Mouse (Mus musculus) forebrain, postnatal 0 days (tissue): ENCODE results near the gene Serping1. TPM values are rescaled to one million over a fixed set of nuclear protein-coding genes. Genes with fewer than 3 reads are reported as not detected.

Source experiments
- ATAC-seq: fragments of 200-750 bp; cut with Nextera tagmentation; 2 replicates; pipeline ENCODE4 v1.8.0; 2017; ENCODE audit warnings: mild to moderate bottlenecking, moderate library complexity
- DNase-seq: peaks from one replicate; pipeline ENCODE4 v3.0.0-alpha.2; 2015
- H3K27ac ChIP-seq: fragments of 300-500 bp; sonication (generic); 2 replicates; pipeline ENCODE4 v1.5.1; 2014; ENCODE audit warnings: low read depth, mild to moderate bottlenecking, antibody characterized with exemption, low read length, moderate library complexity, mixed read lengths
- H3K27me3 ChIP-seq: fragments of 300-500 bp; sonication (generic); 2 replicates; pipeline ENCODE4 v1.6.1; 2014; ENCODE audit warnings: mild to moderate bottlenecking, low read length, mixed read lengths; ENCODE audit not compliant: insufficient read depth
- H3K36me3 ChIP-seq: fragments of 300-500 bp; sonication (generic); 2 replicates; pipeline ENCODE4 v1.6.1; 2014; ENCODE audit warnings: mild to moderate bottlenecking, moderate library complexity; ENCODE audit not compliant: insufficient read depth
- H3K4me1 ChIP-seq: fragments of 300-500 bp; sonication (generic); 2 replicates; pipeline ENCODE4 v1.6.1; 2014; ENCODE audit warnings: antibody characterized with exemption; ENCODE audit not compliant: insufficient read depth
- H3K4me2 ChIP-seq: fragments of 300-500 bp; sonication (generic); 2 replicates; pipeline ENCODE4 v1.6.1; 2014; ENCODE audit warnings: low read depth, mild to moderate bottlenecking, moderate library complexity
- H3K4me3 ChIP-seq: fragments of 300-500 bp; sonication (generic); 2 replicates; pipeline ENCODE4 v1.5.1; 2014; ENCODE audit warnings: low read depth, low read length, mixed read lengths
- H3K9ac ChIP-seq: fragments of 300-500 bp; sonication (generic); 2 replicates; pipeline ENCODE4 v1.6.1; 2014; ENCODE audit warnings: mild to moderate bottlenecking
- H3K9me3 ChIP-seq: fragments of 300-500 bp; sonication (generic); 2 replicates; pipeline ENCODE4 v1.6.1; 2016; ENCODE audit warnings: low read length
- CTCF ChIP-seq: sonication (generic); IDR thresholded peaks from 2 replicates; pipeline ENCODE4 v1.5.1; 2016; ENCODE audit warnings: antibody characterized with exemption, control low read depth, low read depth
- WGBS: fragments of 180-500 bp; shearing (Covaris S2); extraction: QIAGEN DNeasy Blood & Tissue Kit; methylation state at CpG from one replicate; pipeline ENCODE4 v1.1.7; 2014; 5-methylcytosine and 5-hydroxymethylcytosine counted together
- polyA plus RNA-seq: library from polyadenylated mRNA; unstranded; fragments of >200 nt; fragmentation: Nextera tagmentation; extraction: Ambion mirVana; gene quantifications from 2 replicates; pipeline ENCODE4 v1.2.1, GENCODE M21; 2015
- total RNA-seq: library from RNA; depleted of rRNA; stranded (reverse); fragments of >200 nt; gene quantifications from 2 replicates; pipeline ENCODE4 v1.2.3, GENCODE M21; 2014

Serping1 gene
- total and polyA plus RNA-seq, 2 experiments from 2014 or later = 19.2 to 24.8 TPM

DNA sequence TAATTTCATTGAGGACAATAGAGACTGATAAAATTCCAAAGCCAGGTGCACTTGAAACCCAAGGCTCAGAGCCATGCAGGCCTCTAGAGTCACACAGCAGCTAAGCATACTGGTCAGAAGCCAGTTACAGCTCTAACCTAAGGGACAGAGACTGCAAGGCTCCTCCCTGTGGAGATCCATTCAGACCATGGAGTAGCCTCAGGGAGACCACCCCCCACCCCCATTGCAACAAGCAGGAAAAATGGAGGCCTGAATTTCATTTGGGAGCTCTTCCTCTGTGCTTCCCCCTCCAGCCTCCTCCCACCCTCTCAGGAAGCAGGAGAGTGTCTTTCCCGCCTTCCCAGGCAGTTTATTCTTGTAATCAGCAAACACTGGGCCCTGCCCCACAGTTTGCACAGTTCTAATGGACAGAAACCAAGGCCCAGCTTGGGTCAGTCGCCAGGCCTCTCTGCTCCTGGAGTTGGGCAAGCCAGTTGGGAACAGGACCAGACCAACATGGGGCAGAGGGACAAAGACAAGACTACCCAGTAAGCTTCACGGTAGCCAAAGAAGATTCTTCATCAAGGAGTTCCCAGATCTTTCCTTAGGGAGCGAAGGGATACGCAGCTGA is 33.3 kb downstream of the Serping1 start:
- H3K27ac ChIP-seq = peak overlapping the region; percentile 96
- TF ChIP-seq CTCF = no peak
- peak overlapping the region; percentile 91 for H3K9ac ChIP-seq
- no peak for DNase-seq
- H3K4me2 ChIP-seq = peak overlapping the region; percentile 92
- H3K4me3 ChIP-seq = peak overlapping the region; percentile 94
- no peaks in the 10 kb centered on the region for H3K9me3 ChIP-seq
- H3K36me3 ChIP-seq = no peaks in the 10 kb centered on the region
- H3K27me3 ChIP-seq = no peaks in the 10 kb centered on the region
- ATAC-seq = no peak
- WGBS = 2% methylated on average over 5 of the region's 5 CpGs
- peaks cover 28% of the 10 kb centered on the region for H3K4me1 ChIP-seq

DNA sequence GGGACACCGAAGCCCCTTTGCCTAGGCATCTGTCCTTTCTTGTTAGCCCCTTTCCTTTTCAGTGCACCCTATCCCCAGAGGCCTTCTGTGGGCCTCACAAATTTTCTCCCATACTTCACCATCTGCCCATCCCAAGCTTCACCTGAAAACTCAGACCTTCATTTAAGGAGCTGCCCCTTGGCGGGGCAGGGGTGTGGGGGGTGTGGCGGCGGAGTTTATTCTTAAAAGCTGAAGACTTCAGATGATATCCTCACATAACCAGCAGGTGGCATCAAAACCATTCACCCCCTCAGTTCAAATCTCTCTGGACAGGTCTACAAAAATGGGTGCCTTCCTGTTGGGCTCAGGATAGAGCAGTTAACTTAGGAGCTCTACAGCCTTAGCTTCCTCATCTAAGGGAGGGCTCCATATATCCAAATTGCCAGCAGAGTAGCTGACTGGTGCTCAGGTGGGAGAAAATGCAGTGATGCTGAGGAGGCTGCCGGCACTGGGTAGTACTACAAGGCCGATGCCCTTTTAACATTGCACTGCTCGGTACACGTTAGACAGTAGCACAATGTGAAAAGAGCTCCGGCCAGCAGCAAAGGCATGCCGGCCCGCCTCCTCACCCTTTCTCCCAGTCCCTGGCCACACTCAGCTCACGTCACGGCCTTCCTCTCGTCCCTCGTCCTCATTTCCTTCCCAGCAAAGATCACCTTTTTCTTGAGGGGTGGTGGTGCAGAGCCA is 34.5 kb downstream of the Serping1 start:
- Histone ChIP-seq H3K4me2 (peak overlapping the region; percentile 27; the same call in 1 of the 2 replicates), H3K27ac (no peak overlapping the region), H3K9ac (no peak overlapping the region; the same call in 1 of the 2 replicates), H3K36me3 (no peaks in the 10 kb centered on the region), H3K4me3 (no peak overlapping the region), H3K27me3 (no peaks in the 10 kb centered on the region), H3K9me3 (no peaks in the 10 kb centered on the region), H3K4me1 (peaks cover 40% of the 10 kb centered on the region)
- DNase-seq (no peak), ATAC-seq (no peak)
- 54% methylated on average over 15 of the region's 15 CpGs for WGBS
- TF ChIP-seq CTCF = peak; percentile 49

- H3K9ac ChIP-seq = no peak overlapping the region
Measured at GRCm38 (mm10) chr2:84738271-84738911, 36.9 kb downstream of the Serping1 start.

GRCm38 (mm10) chr2:84737451-84737925 is 37.8 kb downstream of the Serping1 start:
- peak overlapping the region; percentile 78 for H3K4me2 ChIP-seq
- no peak overlapping the region for H3K4me3 ChIP-seq
- peak; percentile 36; the same call in 1 of the 2 replicates for TF ChIP-seq CTCF
- 10% methylated on average over 8 of the region's 8 CpGs for WGBS
- no peak for DNase-seq
- H3K27ac ChIP-seq = no peak overlapping the region
- H3K27me3 ChIP-seq = no peaks in the 10 kb centered on the region
- no peak overlapping the region for H3K9ac ChIP-seq
- H3K9me3 ChIP-seq = no peaks in the 10 kb centered on the region
- H3K36me3 ChIP-seq = no peaks in the 10 kb centered on the region
- no peak for ATAC-seq
- peaks cover 44% of the 10 kb centered on the region for H3K4me1 ChIP-seq

More at GRCm38 (mm10) chr2:84738271-84738911, 36.9 kb downstream of the Serping1 start:
- Histone ChIP-seq H3K27ac (no peak overlapping the region), H3K36me3 (no peaks in the 10 kb centered on the region), H3K9me3 (no peaks in the 10 kb centered on the region), H3K4me1 (peaks cover 44% of the 10 kb centered on the region), H3K4me3 (no peak overlapping the region), H3K27me3 (no peaks in the 10 kb centered on the region), H3K4me2 (peak overlapping the region; percentile 24)
- WGBS = 4% methylated on average over 12 of the region's 12 CpGs
- no peak for ATAC-seq
- TF ChIP-seq CTCF = peak; percentile 57
- no peak for DNase-seq

GRCm38 (mm10) chr2:84736312-84737161 is 38.7 kb downstream of the Serping1 start:
- Histone ChIP-seq H3K4me2 (peak overlapping the region; percentile 78), H3K9me3 (no peaks in the 10 kb centered on the region), H3K4me3 (peak overlapping the region; percentile 22), H3K27me3 (no peaks in the 10 kb centered on the region), H3K9ac (peak overlapping the region; percentile 18; the same call in 1 of the 2 replicates), H3K36me3 (no peaks in the 10 kb centered on the region), H3K4me1 (peaks cover 37% of the 10 kb centered on the region), H3K27ac (no peak overlapping the region)
- ATAC-seq (no peak), DNase-seq (no peak)
- 6% methylated on average over 27 of the region's 27 CpGs for WGBS
- TF ChIP-seq CTCF = no peak

DNA sequence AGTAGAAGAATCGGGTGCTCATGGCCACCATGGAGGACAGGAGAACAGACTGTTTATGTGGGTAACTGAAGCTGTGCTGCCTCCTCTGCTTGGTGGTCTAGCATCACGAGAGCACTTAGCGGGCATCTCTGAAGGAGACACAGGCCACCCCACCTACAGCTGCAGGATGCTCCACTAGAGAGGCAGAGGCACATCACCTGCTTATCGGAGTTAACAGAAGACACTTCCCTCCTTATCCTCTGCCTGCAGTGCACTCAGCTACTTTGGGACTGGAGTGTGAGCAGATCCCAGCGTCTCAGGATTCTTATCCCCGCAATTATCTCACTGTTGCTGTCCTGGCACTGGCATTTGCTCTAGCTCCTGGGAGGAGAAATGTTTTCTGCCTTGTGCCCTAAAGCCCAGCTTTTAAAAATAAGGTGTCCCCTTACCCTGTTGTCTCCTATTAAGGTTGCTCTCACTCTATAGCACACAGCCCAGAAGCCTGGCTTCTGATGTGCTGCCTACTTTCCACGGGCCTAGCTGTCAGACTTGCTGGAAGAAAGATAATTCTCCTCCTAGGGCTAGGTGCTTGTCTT is 39.8 kb downstream of the Serping1 start:
- H3K9ac ChIP-seq = peak overlapping the region; percentile 65; the same call in 1 of the 2 replicates
- ATAC-seq (no peak), DNase-seq (no peak)
- no peaks in the 10 kb centered on the region for H3K36me3 ChIP-seq
- H3K4me1 ChIP-seq = peaks cover 34% of the 10 kb centered on the region
- H3K27ac ChIP-seq = no peak overlapping the region
- H3K4me2 ChIP-seq = peak overlapping the region; percentile 78
- no peaks in the 10 kb centered on the region for H3K9me3 ChIP-seq
- TF ChIP-seq CTCF = no peak
- no peaks in the 10 kb centered on the region for H3K27me3 ChIP-seq
- 13% methylated on average over 7 of the region's 7 CpGs for WGBS
- peak overlapping the region; percentile 50 for H3K4me3 ChIP-seq
